Mouse (Mus musculus) megakaryocyte progenitor cell, adult 5-6 weeks (primary cell): ENCODE data around the gene Trim8. TPM values are rescaled to one million over a fixed set of nuclear protein-coding genes. Genes with fewer than 3 reads are reported as not detected.

Experiments used
- ATAC-seq: replicated peaks from 2 replicates; pipeline ENCODE4 v1.8.0; 2016; ENCODE audit warnings: mild to moderate bottlenecking, moderate TSS enrichment, inconsistent platforms; ENCODE audit not compliant: poor library complexity
- total RNA-seq, 2 experiments: library from RNA; stranded (forward) in 1 of 2; stranded (reverse) in 1 of 2; fragments of 157-497, 149-512 nt in 1 of 2; fragments of 200-1000 nt in 1 of 2; gene quantifications; 2 replicates each; pipeline versions ENCODE4 v1.2.3 to v1.2.4; 2015 to 2017

Gene Trim8
- total RNA-seq (2015), result 9.7 and 18.0 TPM in 2 replicates
- total RNA-seq (2017), result 12.8 and 12.9 TPM in 2 replicates

- ATAC-seq, result 0 out of 2 replicates have a peak, but pooled peaks have one; percentile 4
Observed at GRCm38 (mm10) chr19:46501401-46502068, at the start of gene Trim8. Gene Trim8 (plus strand): TSS chr19:46501702.

- peak; percentile 65 for ATAC-seq
Observed at GRCm38 (mm10) chr19:46452052-46452827, 49.3 kb upstream of the Trim8 start.

- no peak for ATAC-seq
Observed at GRCm38 (mm10) chr19:46452916-46453315, 48.6 kb upstream of the Trim8 start.

GRCm38 (mm10) chr19:46454126-46454880 is 47.2 kb upstream of the Trim8 start:
- ATAC-seq, result no peak

- ATAC-seq, result peak; percentile 89
Observed at GRCm38 (mm10) chr19:46455032-46455431, 46.5 kb upstream of the Trim8 start.

- ATAC-seq, result no peak
Observed at GRCm38 (mm10) chr19:46455556-46455955, 45.9 kb upstream of the Trim8 start.

- no peak for ATAC-seq
Observed at GRCm38 (mm10) chr19:46456018-46456735, 45.3 kb upstream of the Trim8 start.

GRCm38 (mm10) chr19:46457798-46458197 is 43.7 kb upstream of the Trim8 start:
- no peak for ATAC-seq

GRCm38 (mm10) chr19:46459256-46459655 is 42.2 kb upstream of the Trim8 start:
- ATAC-seq, result no peak

GRCm38 (mm10) chr19:46459889-46460288 is 41.6 kb upstream of the Trim8 start:
- ATAC-seq, result no peak

GRCm38 (mm10) chr19:46462574-46462973 is 38.9 kb upstream of the Trim8 start:
- ATAC-seq, result no peak

GRCm38 (mm10) chr19:46463446-46463845 is 38.1 kb upstream of the Trim8 start:
- ATAC-seq, result no peak

GRCm38 (mm10) chr19:46466160-46466559 is 35.3 kb upstream of the Trim8 start:
- no peak for ATAC-seq

- peak; percentile 84 for ATAC-seq
Observed at GRCm38 (mm10) chr19:46467051-46467503, 34.4 kb upstream of the Trim8 start.

- peak; percentile 75 for ATAC-seq
Observed at GRCm38 (mm10) chr19:46470364-46471240, 30.9 kb upstream of the Trim8 start.

- no peak for ATAC-seq
Observed at GRCm38 (mm10) chr19:46471324-46472093, 30.0 kb upstream of the Trim8 start.

GRCm38 (mm10) chr19:46477432-46477845 is 24.1 kb upstream of the Trim8 start:
- no peak for ATAC-seq

GRCm38 (mm10) chr19:46478242-46478641 is 23.3 kb upstream of the Trim8 start:
- no peak for ATAC-seq

GRCm38 (mm10) chr19:46478826-46479225 is 22.7 kb upstream of the Trim8 start:
- peak; percentile 59 for ATAC-seq
